Mouse (Mus musculus) urinary bladder, postnatal 25 days (tissue): ENCODE data around the gene Hrh1.

ENCODE experiments used
- DNase-seq: peaks from one replicate; pipeline ENCODE4 v3.0.0; 2022; ENCODE audit warnings: low spot score

The Hrh1 gene

GRCm38 (mm10) chr6:114397691-114398217, at the start of gene Hrh1:
Gene Hrh1 (plus strand): TSS chr6:114397936.
- peak; percentile 26 for DNase-seq

DNA sequence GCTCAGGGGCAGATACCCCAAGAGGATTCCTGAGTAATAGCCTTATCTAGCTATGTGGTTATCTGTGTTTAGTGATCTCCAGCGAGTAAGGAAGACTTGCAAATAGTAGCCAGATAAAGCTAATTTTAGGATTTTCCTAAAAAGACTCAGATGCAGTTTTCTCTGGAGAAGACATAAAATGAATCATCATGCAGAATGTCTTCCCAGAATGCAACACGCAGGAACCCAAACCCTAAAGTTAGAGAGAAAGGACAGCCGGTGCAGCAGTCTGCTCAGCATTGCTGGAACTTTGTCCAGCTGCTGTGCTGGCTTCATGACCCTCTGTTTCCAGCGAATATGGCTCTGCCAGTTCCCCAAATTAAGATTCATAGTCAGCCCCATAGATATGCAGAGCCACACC, 43.1 kb upstream of the Hrh1 start:
- DNase-seq: no peak

- no peak for DNase-seq
Observed at GRCm38 (mm10) chr6:114358171-114358570, 39.6 kb upstream of the Hrh1 start.

DNA sequence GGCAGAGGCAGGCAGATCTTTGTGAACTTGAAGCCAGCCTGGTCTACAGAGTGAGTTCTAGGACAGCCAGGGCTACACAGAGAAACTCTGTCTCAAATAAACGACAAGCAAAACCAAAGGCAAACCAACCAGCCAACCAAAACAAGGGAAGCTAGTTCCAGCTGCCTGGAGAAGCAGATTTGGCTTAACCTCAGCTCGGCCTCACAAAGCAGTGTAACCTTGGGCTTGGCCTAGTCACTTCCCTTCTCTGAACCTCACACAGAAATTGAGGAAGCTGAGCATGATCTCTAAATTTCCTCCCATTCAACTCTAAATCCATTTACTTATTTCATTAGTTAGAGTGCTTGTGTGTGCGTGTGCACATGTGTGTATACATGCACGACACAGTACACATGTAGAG, 35.4 kb upstream of the Hrh1 start:
- no peak for DNase-seq

GRCm38 (mm10) chr6:114363740-114364139, 34.0 kb upstream of the Hrh1 start:
- DNase-seq: no peak

- no peak for DNase-seq
Observed at GRCm38 (mm10) chr6:114364734-114365133, 33.0 kb upstream of the Hrh1 start.

DNA sequence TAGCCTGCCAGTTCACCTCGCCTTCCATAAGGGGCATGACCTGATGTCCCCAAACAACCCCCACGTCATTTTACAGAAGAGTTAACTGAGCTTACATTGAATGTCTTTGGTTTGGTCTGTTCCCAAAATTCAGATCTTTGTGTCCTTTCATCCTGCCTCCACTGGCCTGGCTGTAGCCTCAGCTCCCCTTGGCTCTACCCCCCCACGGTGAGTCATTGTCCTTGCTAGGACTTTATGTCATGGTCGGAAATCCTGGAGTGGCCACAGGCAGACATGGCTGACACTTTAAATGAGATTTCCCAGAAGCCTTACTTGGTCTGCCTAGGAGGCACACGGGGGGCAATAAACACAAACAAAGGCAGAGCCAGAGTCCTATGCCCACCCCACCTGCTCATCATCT, 31.5 kb upstream of the Hrh1 start:
- DNase-seq: no peak

DNA sequence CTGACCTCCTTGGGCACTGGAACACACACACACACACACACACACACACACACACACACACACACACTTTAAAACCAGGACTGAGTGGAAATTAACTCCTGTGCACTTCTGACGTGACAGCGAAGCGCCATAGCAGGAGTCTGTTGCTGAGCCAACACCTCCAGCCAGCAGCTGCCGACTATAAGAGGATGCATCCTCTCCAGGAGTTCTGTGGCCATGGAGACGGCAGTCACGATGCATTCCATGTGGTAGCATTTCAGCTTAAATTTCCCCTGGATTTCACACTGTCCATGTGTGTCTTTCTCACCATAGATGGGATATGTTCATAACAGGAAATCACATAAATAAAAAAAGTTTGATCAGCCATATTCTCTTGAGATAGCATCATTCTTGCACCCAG, 30.1 kb upstream of the Hrh1 start:
- no peak for DNase-seq

GRCm38 (mm10) chr6:114368196-114368595, 29.5 kb upstream of the Hrh1 start:
- no peak for DNase-seq

GRCm38 (mm10) chr6:114372741-114373140, 25.0 kb upstream of the Hrh1 start:
- no peak for DNase-seq

- no peak for DNase-seq
Observed at GRCm38 (mm10) chr6:114380872-114381271, 16.9 kb upstream of the Hrh1 start.

GRCm38 (mm10) chr6:114387320-114387719, 10.4 kb upstream of the Hrh1 start:
- DNase-seq: no peak

DNA sequence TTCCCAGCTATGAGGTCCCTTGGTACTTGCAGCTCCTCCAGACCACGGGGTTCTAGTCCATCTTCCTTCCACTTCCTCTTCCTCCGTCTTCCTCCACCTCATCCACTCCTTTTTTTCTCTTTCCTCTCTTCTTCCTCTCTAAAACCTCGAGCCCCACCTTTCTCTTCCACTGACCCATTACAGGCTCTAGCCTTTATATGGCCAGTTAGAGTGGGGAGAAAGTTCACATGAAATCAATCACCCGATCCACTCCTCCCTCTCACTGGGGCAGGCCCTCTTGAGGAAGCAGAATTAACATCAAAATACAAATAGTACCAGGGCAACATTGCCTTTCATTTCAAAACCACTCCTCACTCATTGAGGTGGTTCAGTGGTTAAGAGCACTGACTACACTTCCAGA, 9.9 kb upstream of the Hrh1 start:
- DNase-seq: no peak

DNA sequence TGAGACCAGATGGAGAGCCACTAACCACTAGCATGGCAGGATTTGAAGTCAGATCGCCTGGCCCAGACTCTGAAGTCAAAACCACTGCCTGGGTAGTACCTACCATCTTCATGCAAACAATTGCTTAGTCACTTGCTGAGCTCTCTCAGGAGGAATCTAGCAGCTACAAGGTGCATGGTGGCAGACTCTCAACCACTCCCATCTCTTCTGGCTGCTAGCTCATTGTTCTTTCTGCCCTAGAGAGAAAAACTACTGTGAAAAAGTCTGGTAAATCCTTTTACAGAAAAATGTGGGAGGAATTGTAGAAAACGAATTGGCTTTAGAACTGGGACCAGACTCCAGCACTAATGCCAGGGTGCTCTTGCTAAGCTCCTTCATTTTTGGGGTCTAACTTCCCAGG, 7.6 kb upstream of the Hrh1 start:
- no peak for DNase-seq

GRCm38 (mm10) chr6:114394982-114395381, 2.8 kb upstream of the Hrh1 start:
- no peak for DNase-seq

GRCm38 (mm10) chr6:114396605-114397004, 1.1 kb upstream of the Hrh1 start:
- DNase-seq: no peak

DNA sequence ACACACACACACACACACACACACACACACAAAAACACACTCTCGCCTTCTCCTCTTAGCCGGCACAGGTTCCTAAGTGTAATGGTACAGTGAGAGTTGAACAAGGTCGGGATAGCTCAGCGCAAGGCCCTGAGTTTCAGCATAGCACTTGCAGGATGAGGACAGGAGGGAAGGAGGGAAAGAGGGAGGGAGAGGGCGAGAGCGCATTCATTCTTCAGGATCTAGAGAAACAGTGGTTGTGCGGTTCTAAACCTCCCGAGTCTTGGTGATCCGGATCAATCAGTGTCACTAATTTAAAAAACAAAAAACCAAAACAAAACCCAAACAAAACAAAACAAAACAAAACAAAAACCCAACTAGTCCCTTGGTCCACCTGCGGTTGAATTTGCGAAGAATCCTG, 456 bp upstream of the Hrh1 start:
- no peak for DNase-seq

GRCm38 (mm10) chr6:114398626-114399025, 890 bp downstream of the Hrh1 start:
- peak; percentile 23 for DNase-seq

DNA sequence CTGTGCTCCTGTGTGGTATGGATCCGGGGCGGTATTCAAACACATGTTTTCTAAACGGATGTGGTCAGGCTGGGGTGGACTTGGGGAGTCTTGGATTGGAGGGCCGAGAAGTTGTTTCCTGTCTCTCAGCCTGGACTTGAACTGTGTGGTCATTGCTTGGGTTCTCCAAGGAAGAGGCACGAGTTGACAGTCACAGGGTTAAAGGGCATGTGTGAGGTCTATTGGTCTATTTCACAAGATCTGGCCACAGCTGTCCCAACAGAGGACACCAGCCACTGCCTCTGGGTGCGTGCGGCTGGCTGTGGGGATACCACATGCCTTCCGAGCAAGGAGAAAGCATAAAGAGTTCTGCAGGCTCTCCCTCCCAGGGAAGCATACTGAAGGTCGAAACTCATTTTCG, 2.7 kb downstream of the Hrh1 start:
- DNase-seq: no peak

GRCm38 (mm10) chr6:114400841-114401240, 3.1 kb downstream of the Hrh1 start:
- no peak for DNase-seq

DNA sequence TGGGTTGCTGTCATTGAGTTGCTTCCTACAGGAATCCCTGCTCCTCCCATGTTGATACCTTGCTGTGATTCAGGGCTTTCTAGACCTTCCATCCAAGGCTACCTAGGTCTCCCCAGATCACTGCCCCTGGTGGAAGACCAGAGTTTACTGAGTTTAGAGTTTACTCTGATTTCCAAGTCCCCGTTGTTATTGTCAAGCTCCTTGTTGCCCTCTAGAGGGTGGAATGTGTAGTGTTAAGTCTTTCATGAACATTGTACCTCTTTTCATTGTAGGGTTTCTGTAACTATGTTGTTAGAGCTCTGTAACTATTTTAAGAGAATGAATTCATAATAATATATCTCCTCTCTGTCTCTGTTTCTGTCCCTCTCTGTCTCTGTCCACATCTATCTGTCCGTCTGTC, 4.4 kb downstream of the Hrh1 start:
- no peak for DNase-seq

GRCm38 (mm10) chr6:114403632-114404031, 5.9 kb downstream of the Hrh1 start:
- DNase-seq: no peak

DNA sequence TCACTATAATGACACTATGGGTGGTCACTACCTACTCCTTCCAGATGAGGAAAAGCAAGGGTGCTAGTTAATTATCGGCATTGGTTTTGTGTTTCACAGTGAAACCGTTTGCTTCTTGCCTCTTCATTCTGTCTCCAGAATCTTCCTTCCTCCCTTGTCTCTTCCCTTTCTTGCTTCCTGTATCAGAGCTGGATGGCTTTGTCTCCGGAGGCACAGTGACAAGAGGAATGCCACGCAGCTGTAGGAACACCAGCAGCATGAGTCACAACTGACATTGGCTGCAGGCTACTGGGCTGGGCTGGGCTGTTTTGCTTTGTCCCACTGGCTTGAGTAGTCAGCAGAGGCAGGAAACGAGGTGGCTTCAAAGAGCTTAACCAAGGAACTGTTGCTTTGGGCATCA, 6.4 kb downstream of the Hrh1 start:
- DNase-seq: no peak

DNA sequence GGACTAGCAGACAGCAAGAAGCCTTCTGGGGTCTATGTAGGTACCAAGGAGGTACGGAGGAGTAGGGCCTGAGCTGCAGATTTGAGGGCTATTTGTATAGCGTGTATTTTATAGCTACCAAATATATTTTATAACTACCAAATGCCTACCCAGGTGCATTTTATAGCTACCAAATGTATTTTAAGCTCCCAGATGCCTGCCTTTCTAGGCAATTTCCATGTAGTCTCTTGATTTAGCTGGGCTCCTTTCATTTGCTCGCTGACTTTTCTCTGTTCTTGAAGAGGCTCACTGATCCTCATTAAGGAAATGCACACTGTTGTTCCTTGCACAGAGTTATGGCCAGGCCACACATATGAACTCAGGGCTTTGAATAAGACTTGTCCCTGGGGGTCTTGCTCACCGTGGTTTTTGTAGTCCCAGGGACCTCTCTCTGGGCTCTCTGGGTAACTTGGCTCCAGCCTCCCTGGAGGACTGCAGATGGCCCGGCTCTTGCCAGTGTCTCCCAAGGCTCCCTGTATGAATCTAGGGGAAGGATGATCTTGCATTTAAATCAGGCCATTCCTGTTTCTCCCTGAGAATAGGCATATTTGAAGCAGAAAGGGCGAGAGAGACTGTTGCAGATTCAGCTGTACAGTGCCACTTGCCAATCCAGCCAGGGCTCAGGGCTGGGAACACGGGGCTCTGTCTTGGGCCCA, 7.2 kb downstream of the Hrh1 start:
- DNase-seq: no peak
